Mouse (Mus musculus): Measurements from ENCODE around the gene Xbp1. TPM values are rescaled to one million over a fixed set of nuclear protein-coding genes. Genes with fewer than 3 reads are reported as not detected.

The Xbp1 gene
- total and polyA plus RNA-seq, 3 experiments = 111 to 133 (median 131) TPM

- Histone ChIP-seq H3K9ac (ENCODE audit: insufficient read depth, low read depth) (no peak overlapping the region), H3K4me3 (replicated peaks in 1 of 3; ENCODE audit: low read depth in 2 of 3, low read length in 2 of 3, poor library complexity in 1 of 3) (no peak overlapping the region), H3K79me2 (replicated peaks; ENCODE audit: control insufficient read depth, extremely low read depth, insufficient read depth, poor library complexity, severe bottlenecking) (no peaks in the 10 kb centered on the region), H3K27me3 (replicated peaks) (no peaks in the 10 kb centered on the region), H3K9me3 (replicated peaks; ENCODE audit: low read length) (no peaks in the 10 kb centered on the region), H3K36me3 (replicated peaks in 1 of 2; ENCODE audit: control insufficient read depth in 1 of 2, insufficient read depth in 1 of 2, low read length in 1 of 2) (no peaks in the 10 kb centered on the region), H3K4me2 (ENCODE audit: insufficient read depth, low read depth, poor library complexity, severe bottlenecking) (no peak overlapping the region), H3K27ac (ENCODE audit: insufficient read depth, low read depth) (no peak overlapping the region), H3K4me1 (ENCODE audit: control insufficient read depth in 1 of 2, insufficient read depth in 2 of 2) (no peaks in the 10 kb centered on the region)
- dilution Hi-C loops (cut with MboI; ENCODE audit: extremely low pct_ligation_motif_present, extremely low pct_unique_long_range_greater_than_20kb, low sequenced_read_pairs) = no loop called here
- in situ Hi-C loops (cut with MboI; ENCODE audit: low pct_ligation_motif_present, low pct_unique_long_range_greater_than_20kb, low sequenced_read_pairs) = no loop called here
- no peak for DNase-seq (ENCODE audit: extremely low read depth)
- TF ChIP-seq MYC (IDR thresholded peaks at IDR 0.05; ENCODE audit: low read depth, low read length) (no peak), UBTF (IDR thresholded peaks at IDR 0.05; ENCODE audit: low read depth, low read length) (no peak), ZC3H11A (IDR thresholded peaks at IDR 0.05; ENCODE audit: low read depth, low read length) (no peak), RAD21 (IDR thresholded peaks at IDR 0.05; ENCODE audit: low read depth, low read length) (no peak), ETS1 (conservative IDR thresholded peaks at IDR 0.05; ENCODE audit: low read depth, low read length) (no peak), IRF4 (IDR thresholded peaks at IDR 0.05; ENCODE audit: low read depth, low read length) (no peak), HCFC1 (IDR thresholded peaks at IDR 0.05; ENCODE audit: low read depth, low read length) (no peak), CHD1 (IDR thresholded peaks at IDR 0.05; ENCODE audit: low read depth, low read length) (no peak)
Measured at GRCm38 (mm10) chr11:5573821-5574220, 53.4 kb downstream of the Xbp1 start.

DNA sequence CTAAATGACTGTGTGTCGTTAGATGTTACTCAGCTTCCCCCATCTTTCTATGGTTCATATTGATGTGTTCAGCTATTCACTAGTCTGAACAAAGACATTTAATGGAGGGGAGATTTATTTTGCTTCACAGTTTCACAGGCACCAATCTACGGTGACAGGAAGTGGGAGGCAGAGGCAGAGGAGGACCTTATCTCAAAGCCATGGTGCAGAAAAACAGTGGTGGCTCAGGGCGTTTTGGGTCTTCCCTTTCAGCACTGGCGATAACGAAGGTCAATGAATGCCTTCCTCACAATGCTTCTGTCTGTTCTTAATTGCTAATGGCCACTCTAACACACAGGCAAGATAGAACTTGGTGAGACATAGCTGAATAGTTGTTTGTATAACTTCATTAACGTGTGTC is 54.6 kb downstream of the Xbp1 start:
- H3K4me2 ChIP-seq (ENCODE audit: insufficient read depth, low read depth, poor library complexity, severe bottlenecking) = no peak overlapping the region

More for the DNA sequence above, 54.6 kb downstream of the Xbp1 start:
- Histone ChIP-seq H3K9me3 (replicated peaks; ENCODE audit: low read length) (no peaks in the 10 kb centered on the region), H3K36me3 (replicated peaks in 1 of 2; ENCODE audit: control insufficient read depth in 1 of 2, insufficient read depth in 1 of 2, low read length in 1 of 2) (no peaks in the 10 kb centered on the region), H3K4me3 (replicated peaks in 1 of 3; ENCODE audit: low read depth in 2 of 3, low read length in 2 of 3, poor library complexity in 1 of 3) (no peak overlapping the region), H3K9ac (ENCODE audit: insufficient read depth, low read depth) (no peak overlapping the region), H3K79me2 (replicated peaks; ENCODE audit: control insufficient read depth, extremely low read depth, insufficient read depth, poor library complexity, severe bottlenecking) (no peaks in the 10 kb centered on the region), H3K27me3 (replicated peaks) (no peaks in the 10 kb centered on the region), H3K27ac (ENCODE audit: insufficient read depth, low read depth) (no peak overlapping the region), H3K4me1 (ENCODE audit: control insufficient read depth in 1 of 2, insufficient read depth in 2 of 2) (no peaks in the 10 kb centered on the region)
- TF ChIP-seq ZNF384 (IDR thresholded peaks at IDR 0.05; ENCODE audit: low read depth, low read length) = no peak
- TF ChIP-seq PAX5 (IDR thresholded peaks at IDR 0.05; ENCODE audit: low read length) = no peak
- no peak for TF ChIP-seq CTCF (conservative IDR thresholded peaks at IDR 0.05 in 1 of 2, IDR thresholded peaks at IDR 0.05 in 1 of 2; ENCODE audit: low read depth in 2 of 2, low read length in 2 of 2)
- no peak for TF ChIP-seq NELFE (IDR thresholded peaks at IDR 0.05; ENCODE audit: low read depth, low read length)
- no peak for TF ChIP-seq ZKSCAN1 (IDR thresholded peaks at IDR 0.05; ENCODE audit: borderline replicate concordance, low read depth, low read length)
- TF ChIP-seq SIN3A (IDR thresholded peaks at IDR 0.05; ENCODE audit: low read length) = no peak
- TF ChIP-seq MAZ (IDR thresholded peaks at IDR 0.05; ENCODE audit: low read depth, low read length) = no peak
- no peak for TF ChIP-seq USF1 (IDR thresholded peaks at IDR 0.05; ENCODE audit: low read depth, low read length)
- TF ChIP-seq RAD21 (IDR thresholded peaks at IDR 0.05; ENCODE audit: low read depth, low read length) = no peak
- no peak for TF ChIP-seq ZC3H11A (IDR thresholded peaks at IDR 0.05; ENCODE audit: low read depth, low read length)
- TF ChIP-seq MAX (IDR thresholded peaks at IDR 0.05; ENCODE audit: low read length) = no peak
- no peak for TF ChIP-seq BHLHE40 (IDR thresholded peaks at IDR 0.05; ENCODE audit: low read depth, low read length)
- DNase-seq (ENCODE audit: extremely low read depth) = no peak
- dilution Hi-C loops (cut with MboI; ENCODE audit: extremely low pct_ligation_motif_present, extremely low pct_unique_long_range_greater_than_20kb, low sequenced_read_pairs) = no loop called here
- in situ Hi-C loops (cut with MboI; ENCODE audit: low pct_ligation_motif_present, low pct_unique_long_range_greater_than_20kb, low sequenced_read_pairs) = no loop called here

Other genes with a start within 250 kb of the Xbp1 start
- gene Znrf3, start 75.8 kb upstream of the Xbp1 start, total RNA-seq (2012; rRNA removed) = 1.3 and 1.7 TPM in 2 replicates
- gene Znrf3, start 75.8 kb upstream of the Xbp1 start, total RNA-seq (2014; rRNA removed) = 0.93 and 1.1 TPM in 2 replicates
- gene Znrf3, start 75.8 kb upstream of the Xbp1 start, polyA plus RNA-seq (2012; ENCODE audit: insufficient read length, low read depth) = 2.0 and 2.7 TPM in 2 replicates
- gene Ccdc117, start 21.5 kb downstream of the Xbp1 start, total RNA-seq (2012; rRNA removed) = 27.0 and 31.8 TPM in 2 replicates
- 38.9 and 44.2 TPM in 2 replicates for gene Ccdc117, start 21.5 kb downstream of the Xbp1 start, total RNA-seq (2014; rRNA removed)
- gene Ccdc117, start 21.5 kb downstream of the Xbp1 start, polyA plus RNA-seq (2012; ENCODE audit: insufficient read length, low read depth) = 24.1 and 24.3 TPM in 2 replicates
- gene Ankrd36, start 49.0 kb downstream of the Xbp1 start, total RNA-seq (2012; rRNA removed) = not detected in 2 replicates
- not detected in 2 replicates for gene Ankrd36, start 49.0 kb downstream of the Xbp1 start, total RNA-seq (2014; rRNA removed)
- not detected in 2 replicates for gene Ankrd36, start 49.0 kb downstream of the Xbp1 start, polyA plus RNA-seq (2012; ENCODE audit: insufficient read length, low read depth)
- gene Mrps24, start 195.0 kb downstream of the Xbp1 start, total RNA-seq (2012; rRNA removed) = 107 and 109 TPM in 2 replicates
- gene Mrps24, start 195.0 kb downstream of the Xbp1 start, total RNA-seq (2014; rRNA removed) = 70.9 and 73.8 TPM in 2 replicates
- gene Mrps24, start 195.0 kb downstream of the Xbp1 start, polyA plus RNA-seq (2012; ENCODE audit: insufficient read length, low read depth) = 90.8 and 95.1 TPM in 2 replicates
- gene Urgcp, start 241.7 kb downstream of the Xbp1 start, total RNA-seq (2012; rRNA removed) = 13.1 and 13.3 TPM in 2 replicates
- 11.7 and 12.2 TPM in 2 replicates for gene Urgcp, start 241.7 kb downstream of the Xbp1 start, total RNA-seq (2014; rRNA removed)
- gene Urgcp, start 241.7 kb downstream of the Xbp1 start, polyA plus RNA-seq (2012; ENCODE audit: insufficient read length, low read depth) = 11.7 and 13.1 TPM in 2 replicates